Mouse (Mus musculus): ENCODE measurements at regions not wholly inside any gene's neighbourhood (a gene's known extent, or its start where the extent isn't known, plus 50 kb on each side); places are given as distances from the start of the nearest gene placed in this dataset.

DNA sequence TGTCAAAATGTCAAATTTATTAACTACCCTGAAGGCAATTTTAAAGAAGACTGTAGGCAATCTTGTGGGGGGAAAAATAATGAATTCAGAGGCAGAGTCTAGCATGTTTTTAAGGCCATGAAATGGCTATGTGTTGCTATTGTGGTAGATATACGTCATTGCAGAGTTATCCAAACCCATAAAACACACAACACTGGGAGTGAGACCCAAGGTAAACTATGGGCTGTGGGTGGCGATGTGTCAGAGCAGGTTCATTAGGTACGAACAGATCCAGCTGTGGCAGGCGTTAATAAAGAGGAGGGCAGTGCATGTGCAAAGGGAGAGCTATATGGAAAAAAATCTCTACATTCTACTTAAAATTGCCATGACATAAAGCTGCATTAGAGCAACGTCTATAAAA lies 189.4 kb upstream of the Btg1 start:
- TF ChIP-seq POLR2A (IDR thresholded peaks at IDR 0.05; ENCODE audit: low read depth, low read length) (no peak), CTCF (IDR thresholded peaks at IDR 0.05; ENCODE audit: extremely low read depth, insufficient read depth, insufficient read length, insufficient replicate concordance) (no peak)
- H3K4me3 ChIP-seq (ENCODE audit: extremely low read depth, insufficient read depth, insufficient read length) = no peak overlapping the region
- no peaks in the 10 kb centered on the region for H3K27me3 ChIP-seq (ENCODE audit: control insufficient read depth, insufficient read depth, low read length)
- H3K4me1 ChIP-seq (ENCODE audit: control insufficient read depth, insufficient read depth, insufficient read length) = peaks cover 8% of the 10 kb centered on the region
- DNase-seq (ENCODE audit: low read depth in 1 of 2, low spot score in 2 of 2) = no peak
- no peaks in the 10 kb centered on the region; the same call in 1 of the 2 replicates for H3K36me3 ChIP-seq (ENCODE audit: control insufficient read depth, insufficient read depth, low read length)
- H3K27ac ChIP-seq (ENCODE audit: insufficient read depth, low read length) = no peak overlapping the region
- WGBS = 93% methylated on average over 5 of the region's 5 CpGs

DNA sequence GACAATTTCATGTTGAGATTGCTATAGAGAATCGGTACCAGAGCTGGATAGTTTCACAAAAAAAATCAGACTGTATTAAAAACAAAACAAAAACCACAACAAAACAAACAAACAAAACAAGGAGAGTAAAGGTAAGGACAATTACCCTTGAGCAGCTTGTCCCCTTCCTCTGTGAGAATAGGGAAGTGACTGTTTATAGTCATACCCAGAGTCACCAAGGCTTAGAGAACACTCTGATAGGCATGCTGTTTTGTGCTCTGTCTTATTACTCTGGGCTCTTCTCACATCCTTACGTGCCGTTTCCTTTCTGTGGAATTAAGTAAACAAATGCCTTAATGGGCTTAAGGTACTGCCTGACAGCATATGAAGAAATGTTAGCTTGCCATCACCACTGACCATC lies 186.7 kb upstream of the Btg1 start:
- H3K27me3 ChIP-seq (ENCODE audit: control insufficient read depth, insufficient read depth, low read length) = no peaks in the 10 kb centered on the region
- no peaks in the 10 kb centered on the region; the same call in 1 of the 2 replicates for H3K36me3 ChIP-seq (ENCODE audit: control insufficient read depth, insufficient read depth, low read length)
- TF ChIP-seq POLR2A (IDR thresholded peaks at IDR 0.05; ENCODE audit: low read depth, low read length) (no peak), CTCF (IDR thresholded peaks at IDR 0.05; ENCODE audit: extremely low read depth, insufficient read depth, insufficient read length, insufficient replicate concordance) (no peak)
- peak overlapping the region; percentile 59; the same call in 1 of the 2 replicates for H3K27ac ChIP-seq (ENCODE audit: insufficient read depth, low read length)
- DNase-seq (ENCODE audit: low read depth in 1 of 2, low spot score in 2 of 2) = peak in 1 of 2 experiments; percentile 15
- H3K4me1 ChIP-seq (ENCODE audit: control insufficient read depth, insufficient read depth, insufficient read length) = peaks cover 8% of the 10 kb centered on the region
- H3K4me3 ChIP-seq (ENCODE audit: extremely low read depth, insufficient read depth, insufficient read length) = no peak overlapping the region
- 52% methylated on average over 3 of the region's 3 CpGs for WGBS

DNA sequence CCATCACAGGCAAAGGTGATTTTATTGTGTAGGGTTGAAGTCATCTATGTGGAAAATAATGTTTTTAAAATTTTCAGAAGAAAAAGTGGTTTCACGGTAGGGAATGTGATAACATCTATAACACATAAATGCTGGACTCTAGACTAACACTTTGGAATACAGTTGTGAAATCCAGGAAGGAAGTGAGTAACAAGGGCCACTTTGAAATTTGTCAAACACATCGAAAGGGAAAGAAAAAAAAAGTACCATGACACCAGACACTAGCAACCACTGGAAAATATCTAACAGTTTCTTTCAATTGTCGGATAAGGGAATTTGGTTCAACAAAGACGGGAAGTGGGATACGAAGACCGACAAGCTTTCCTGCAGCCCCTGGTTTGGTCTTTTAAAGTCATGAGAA lies 181.7 kb upstream of the Btg1 start:
- 60% methylated on average over 6 of the region's 6 CpGs for WGBS
- DNase-seq (ENCODE audit: low read depth in 1 of 2, low spot score in 2 of 2) = no peak
- Histone ChIP-seq H3K27me3 (ENCODE audit: control insufficient read depth, insufficient read depth, low read length) (no peaks in the 10 kb centered on the region), H3K27ac (ENCODE audit: insufficient read depth, low read length) (no peak overlapping the region), H3K4me1 (ENCODE audit: control insufficient read depth, insufficient read depth, insufficient read length) (peaks cover 4% of the 10 kb centered on the region; the same call in 1 of the 2 replicates), H3K4me3 (ENCODE audit: extremely low read depth, insufficient read depth, insufficient read length) (no peak overlapping the region), H3K36me3 (ENCODE audit: control insufficient read depth, insufficient read depth, low read length) (no peaks in the 10 kb centered on the region)
- TF ChIP-seq CTCF (IDR thresholded peaks at IDR 0.05; ENCODE audit: extremely low read depth, insufficient read depth, insufficient read length, insufficient replicate concordance) (no peak), POLR2A (IDR thresholded peaks at IDR 0.05; ENCODE audit: low read depth, low read length) (no peak)

DNA sequence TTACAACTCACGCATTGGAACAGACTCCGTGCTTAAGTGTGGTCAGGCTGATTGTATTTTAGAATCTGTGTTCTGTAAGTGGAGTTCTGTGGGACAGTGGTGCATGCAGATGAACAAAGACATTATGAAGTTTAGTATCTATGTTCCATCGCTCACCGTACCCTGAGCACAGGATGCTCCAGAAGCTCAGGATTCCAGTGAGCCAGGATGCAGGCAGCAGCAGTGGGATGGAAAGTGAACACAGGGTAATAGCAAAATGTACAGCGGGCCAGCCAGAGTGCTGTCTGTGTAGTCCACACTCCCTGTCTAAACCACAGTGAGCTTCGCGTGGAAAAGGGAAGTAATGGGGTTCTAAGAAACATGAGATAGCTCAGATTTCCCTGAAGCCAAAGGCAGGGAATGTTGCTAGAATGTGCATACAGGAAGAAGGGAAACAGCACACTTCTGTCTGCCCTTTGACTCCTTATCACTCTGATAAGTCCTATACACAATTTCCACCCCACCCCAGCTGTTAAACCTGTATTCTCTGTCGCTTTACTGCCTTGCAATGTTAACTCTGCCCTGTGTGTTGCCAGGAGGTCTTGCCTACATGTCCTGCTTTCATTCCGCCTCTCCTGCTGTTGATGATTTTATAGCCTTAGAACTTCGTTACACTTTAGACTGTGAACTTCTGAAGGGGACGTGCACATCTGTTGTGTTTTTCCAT lies 178.3 kb upstream of the Btg1 start:
- no peak overlapping the region for H3K4me3 ChIP-seq (ENCODE audit: extremely low read depth, insufficient read depth, insufficient read length)
- H3K27ac ChIP-seq (ENCODE audit: insufficient read depth, low read length) = no peak overlapping the region
- H3K27me3 ChIP-seq (ENCODE audit: control insufficient read depth, insufficient read depth, low read length) = no peaks in the 10 kb centered on the region
- TF ChIP-seq POLR2A (IDR thresholded peaks at IDR 0.05; ENCODE audit: low read depth, low read length) = no peak
- TF ChIP-seq CTCF (IDR thresholded peaks at IDR 0.05; ENCODE audit: extremely low read depth, insufficient read depth, insufficient read length, insufficient replicate concordance) = no peak
- WGBS = 83% methylated on average over 11 of the region's 11 CpGs
- no peaks in the 10 kb centered on the region; the same call in 1 of the 2 replicates for H3K4me1 ChIP-seq (ENCODE audit: control insufficient read depth, insufficient read depth, insufficient read length)
- DNase-seq (ENCODE audit: low read depth in 1 of 2, low spot score in 2 of 2) = no peak
- H3K36me3 ChIP-seq (ENCODE audit: control insufficient read depth, insufficient read depth, low read length) = no peaks in the 10 kb centered on the region

DNA sequence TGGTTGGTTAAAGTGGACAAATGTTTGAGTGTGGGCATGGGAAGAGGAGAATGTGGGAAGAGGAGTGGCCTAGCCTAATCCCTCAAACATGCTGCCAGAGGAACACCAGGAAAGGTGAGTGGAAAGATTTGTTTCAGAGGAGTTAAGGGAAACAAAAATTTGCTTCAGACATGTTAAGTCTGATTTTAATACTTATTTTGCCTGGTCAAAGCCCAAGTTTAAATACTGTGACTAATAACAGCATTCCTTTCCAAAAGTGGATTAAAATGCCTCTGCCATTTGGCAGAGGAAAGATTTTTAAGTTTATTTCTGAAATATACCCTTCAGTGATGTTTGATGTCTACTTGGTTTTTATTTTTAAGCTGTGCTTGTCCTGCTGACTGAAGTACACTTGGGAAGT lies 174.6 kb upstream of the Btg1 start:
- TF ChIP-seq CTCF (IDR thresholded peaks at IDR 0.05; ENCODE audit: extremely low read depth, insufficient read depth, insufficient read length, insufficient replicate concordance) (no peak), POLR2A (IDR thresholded peaks at IDR 0.05; ENCODE audit: low read depth, low read length) (no peak)
- H3K27me3 ChIP-seq (ENCODE audit: control insufficient read depth, insufficient read depth, low read length) = no peaks in the 10 kb centered on the region
- H3K27ac ChIP-seq (ENCODE audit: insufficient read depth, low read length) = no peak overlapping the region

DNA sequence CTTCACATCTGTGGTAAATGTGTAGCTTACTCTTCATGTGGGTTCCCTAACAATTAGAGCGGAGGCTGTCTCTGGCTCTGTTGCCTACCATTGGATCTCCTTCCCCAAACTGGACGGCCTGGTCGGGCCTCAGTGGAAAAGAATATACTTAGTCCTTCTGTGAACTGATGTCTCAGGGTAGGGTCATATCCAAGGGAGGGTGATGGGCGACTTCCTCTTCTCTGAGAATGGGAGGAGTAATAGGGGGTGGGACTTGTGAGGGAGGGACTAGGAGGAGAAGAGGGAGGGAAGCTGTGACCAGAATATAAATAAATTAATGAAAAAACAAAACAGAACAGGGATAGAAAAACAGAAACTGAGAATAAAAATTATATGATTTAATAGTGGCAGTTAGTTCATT lies 166.5 kb upstream of the Btg1 start:
- H3K36me3 ChIP-seq (ENCODE audit: control insufficient read depth, insufficient read depth, low read length) = no peaks in the 10 kb centered on the region
- no peak for TF ChIP-seq POLR2A (IDR thresholded peaks at IDR 0.05; ENCODE audit: low read depth, low read length)
- no peak for TF ChIP-seq CTCF (IDR thresholded peaks at IDR 0.05; ENCODE audit: extremely low read depth, insufficient read depth, insufficient read length, insufficient replicate concordance)
- no peak overlapping the region for H3K4me3 ChIP-seq (ENCODE audit: extremely low read depth, insufficient read depth, insufficient read length)
- DNase-seq (ENCODE audit: low read depth in 1 of 2, low spot score in 2 of 2) = no peak
- no peaks in the 10 kb centered on the region for H3K27me3 ChIP-seq (ENCODE audit: control insufficient read depth, insufficient read depth, low read length)
- H3K27ac ChIP-seq (ENCODE audit: insufficient read depth, low read length) = no peak overlapping the region
- 89% methylated on average over 4 of the region's 4 CpGs for WGBS
- no peaks in the 10 kb centered on the region for H3K4me1 ChIP-seq (ENCODE audit: control insufficient read depth, insufficient read depth, insufficient read length)

More for the DNA sequence above, 174.6 kb upstream of the Btg1 start:
- no peak for DNase-seq (ENCODE audit: low read depth in 1 of 2, low spot score in 2 of 2)
- no peaks in the 10 kb centered on the region for H3K36me3 ChIP-seq (ENCODE audit: control insufficient read depth, insufficient read depth, low read length)
- H3K4me1 ChIP-seq (ENCODE audit: control insufficient read depth, insufficient read depth, insufficient read length) = no peaks in the 10 kb centered on the region; the same call in 1 of the 2 replicates
- no peak overlapping the region for H3K4me3 ChIP-seq (ENCODE audit: extremely low read depth, insufficient read depth, insufficient read length)

DNA sequence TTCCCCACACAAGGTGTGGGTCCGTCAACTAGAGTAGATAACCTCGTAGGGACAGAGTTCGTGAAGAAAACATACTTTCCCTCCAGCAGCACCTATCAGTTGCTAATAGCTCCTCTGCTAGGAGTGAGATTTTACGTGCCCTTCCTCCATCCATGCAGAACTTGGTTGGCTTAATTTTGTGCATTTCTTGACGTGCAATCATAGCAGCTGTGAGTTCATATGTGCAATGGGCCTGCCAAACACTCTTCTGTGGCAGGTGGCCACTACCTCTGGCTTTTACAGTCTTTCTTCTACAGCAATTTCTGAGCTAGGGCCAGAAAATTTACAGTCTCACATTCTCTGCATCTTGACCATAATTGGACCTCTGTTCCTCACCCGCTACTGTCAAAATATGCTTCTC lies 161.9 kb upstream of the Btg1 start:
- H3K4me3 ChIP-seq (ENCODE audit: extremely low read depth, insufficient read depth, insufficient read length) = no peak overlapping the region
- no peaks in the 10 kb centered on the region for H3K36me3 ChIP-seq (ENCODE audit: control insufficient read depth, insufficient read depth, low read length)
- H3K27me3 ChIP-seq (ENCODE audit: control insufficient read depth, insufficient read depth, low read length) = no peaks in the 10 kb centered on the region
- TF ChIP-seq CTCF (IDR thresholded peaks at IDR 0.05; ENCODE audit: extremely low read depth, insufficient read depth, insufficient read length, insufficient replicate concordance) (no peak), POLR2A (IDR thresholded peaks at IDR 0.05; ENCODE audit: low read depth, low read length) (no peak)
- H3K27ac ChIP-seq (ENCODE audit: insufficient read depth, low read length) = no peak overlapping the region
- no peak for DNase-seq (ENCODE audit: low read depth in 1 of 2, low spot score in 2 of 2)
- 88% methylated on average over 6 of the region's 6 CpGs for WGBS
- peaks cover 1% of the 10 kb centered on the region; the same call in 1 of the 2 replicates for H3K4me1 ChIP-seq (ENCODE audit: control insufficient read depth, insufficient read depth, insufficient read length)

All from spleen, adult 2 months (tissue).